Mouse (Mus musculus) left cerebral cortex, postnatal 14 days (tissue): ENCODE measurements around the gene Usp22. TPM values are rescaled to one million over a fixed set of nuclear protein-coding genes. Genes with fewer than 3 reads are reported as not detected.
"Not testable (repeated sequence)": the region's sequence is repeated elsewhere in the genome, so short reads cannot be mapped to it uniquely, and the experiment has no call there.

Experiments used
- DNase-seq, 2 experiments: peaks; one replicate each; pipeline ENCODE4 v3.0.0; 2021 to 2022; ENCODE audit warnings: low spot score in 2 of 2, mixed read lengths in 1 of 2
- intact Hi-C: fragments of 180-260 bp; cut with DNase I; formaldehyde crosslinking; loops from one replicate; pipeline ENCODE4 v1.15.1; 2025
- total RNA-seq, 2 experiments: library from RNA; stranded (reverse); gene quantifications; 2 replicates each; pipeline ENCODE4 v1.2.3; 2021

Usp22 gene
- total RNA-seq, 2 experiments from 2014 or later, result 275 to 287 TPM

DNA sequence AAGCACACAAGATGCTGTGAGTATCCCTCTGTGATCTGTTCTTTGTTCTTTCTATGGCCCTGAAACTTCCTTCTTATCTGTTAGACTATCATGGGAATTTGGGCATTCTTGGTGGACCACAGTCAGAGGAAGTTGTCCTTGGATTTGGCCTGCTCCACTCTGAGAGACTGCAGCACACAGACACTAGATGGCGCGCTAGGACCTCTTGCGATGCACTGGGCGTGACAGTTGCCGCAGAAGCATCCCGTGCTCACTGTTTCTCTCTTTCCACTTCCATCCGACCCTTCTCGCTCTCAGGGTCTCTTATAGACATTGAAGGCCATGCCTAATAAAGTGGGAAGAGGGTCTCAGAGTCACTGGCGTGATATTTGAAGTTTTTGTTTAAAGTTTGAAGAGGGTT lies 18.5 kb upstream of the Usp22 start:
- intact Hi-C loops, result loop anchor here (2.0 to 10.0 kb wide), 3 partner anchors 154 to 311 kb away; partner anchors contain the start of gene B9d1
- DNase-seq, result peak; percentile 83 to 90

DNA sequence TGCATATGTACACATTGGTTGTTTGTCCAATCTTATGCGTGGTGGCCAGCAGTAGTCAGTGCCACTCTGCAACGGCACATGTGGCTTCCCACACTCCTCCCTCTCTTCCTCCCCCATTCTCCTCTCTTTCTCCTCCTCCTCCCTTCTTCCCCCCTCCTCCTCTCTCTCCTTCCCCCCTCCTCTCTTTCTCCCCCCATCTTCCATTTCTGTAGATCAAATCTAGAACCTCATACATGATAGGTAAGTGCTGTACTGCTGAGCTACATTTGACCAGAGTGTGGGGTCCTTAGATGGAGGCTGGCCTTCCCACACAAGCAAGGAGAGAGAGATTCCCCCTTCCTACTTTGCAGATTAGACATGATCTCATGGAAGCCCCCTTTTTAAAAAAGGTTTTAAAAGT lies 17.9 kb upstream of the Usp22 start:
- intact Hi-C loops, result loop anchor here (2.0 to 10.0 kb wide), 3 partner anchors 155 to 312 kb away; partner anchors contain the start of gene B9d1
- DNase-seq, result no peak

DNA sequence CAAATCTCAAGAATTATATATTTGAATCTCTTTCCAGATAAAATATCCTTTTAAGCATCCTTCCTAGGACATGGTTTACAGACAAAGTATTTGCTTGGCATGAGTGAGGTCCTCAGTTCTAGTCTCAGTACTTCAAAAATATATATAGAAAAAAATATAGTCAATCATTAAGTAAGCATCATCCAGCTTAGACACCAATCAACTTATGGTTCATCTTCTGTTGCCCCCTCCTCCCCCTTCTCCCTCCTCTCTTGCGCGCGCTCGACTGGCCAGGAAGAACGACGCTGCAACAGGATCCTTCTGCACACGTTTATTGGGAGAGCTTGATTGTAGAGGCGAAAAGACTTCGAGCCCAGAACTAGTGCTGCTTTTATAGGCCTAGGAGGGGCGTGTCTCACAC lies 17.3 kb upstream of the Usp22 start:
- intact Hi-C loops, result loop anchor here (2.0 to 10.0 kb wide), 3 partner anchors 155 to 313 kb away; partner anchors contain the start of gene B9d1
- DNase-seq, result not testable (repeated sequence)

DNA sequence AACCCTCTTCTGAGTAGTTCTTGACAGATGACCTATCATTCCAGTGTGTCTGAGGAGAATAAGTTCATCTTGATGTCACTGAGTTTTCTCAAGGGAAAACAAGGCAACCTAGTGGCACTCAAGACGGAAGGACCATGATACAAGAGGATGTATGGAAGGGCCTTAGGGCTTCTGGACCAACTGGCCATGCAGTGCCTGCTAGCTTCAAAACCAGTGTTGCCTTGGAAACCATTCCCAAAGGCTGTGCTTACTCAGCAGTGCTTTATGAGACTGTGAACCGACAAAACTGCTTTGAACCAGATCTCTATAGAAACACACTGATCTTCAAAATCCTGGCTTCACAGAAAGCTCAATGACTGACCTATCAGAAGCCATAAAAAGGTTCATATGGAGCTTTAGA lies 15.9 kb upstream of the Usp22 start:
- intact Hi-C loops, result loop anchor here (5.0 to 10.0 kb wide), 2 partner anchors 157 to 314 kb away; partner anchors contain the start of gene B9d1

DNA sequence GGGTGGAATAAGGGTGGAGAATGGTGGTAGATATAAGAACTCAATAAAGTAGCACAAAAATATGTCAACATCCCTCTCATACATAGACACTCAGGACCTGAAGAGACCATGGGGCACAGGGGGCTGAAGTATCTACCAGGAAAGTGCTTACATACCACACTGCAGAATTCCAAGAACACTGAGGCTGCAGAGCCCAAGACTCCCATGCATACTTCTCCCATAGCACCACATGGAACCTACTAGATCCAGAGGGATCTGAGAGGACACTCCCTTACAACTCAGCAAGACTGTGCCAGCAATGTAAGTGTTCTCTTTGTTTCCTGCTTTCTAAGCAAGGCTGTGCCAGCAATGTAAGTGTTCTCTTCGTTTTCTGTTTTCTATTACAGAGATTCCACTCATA lies 9.0 kb upstream of the Usp22 start:
- intact Hi-C loops, result no loop called here
- DNase-seq, result no peak

More for the DNA sequence above, 15.9 kb upstream of the Usp22 start:
- DNase-seq, result no peak

DNA sequence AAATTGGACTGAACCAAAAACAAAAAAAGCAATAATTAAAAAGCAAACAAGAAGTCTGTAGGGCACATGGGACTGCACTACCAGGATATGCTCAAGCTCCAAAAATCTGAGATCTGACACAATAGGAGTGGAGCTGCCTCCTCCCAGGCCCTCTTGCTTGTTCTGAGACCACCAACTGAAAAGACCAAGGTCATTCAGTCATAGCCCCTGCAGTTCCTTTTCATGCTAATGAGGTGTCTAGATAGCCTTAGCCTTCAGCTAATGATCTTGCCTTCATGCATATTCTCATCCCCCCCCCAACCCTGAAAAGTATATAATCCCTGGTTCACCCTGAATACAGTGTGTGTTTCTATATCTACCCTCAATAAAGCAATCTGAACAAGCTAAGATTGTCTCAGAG lies 6.8 kb upstream of the Usp22 start:
- intact Hi-C loops, result no loop called here

DNA sequence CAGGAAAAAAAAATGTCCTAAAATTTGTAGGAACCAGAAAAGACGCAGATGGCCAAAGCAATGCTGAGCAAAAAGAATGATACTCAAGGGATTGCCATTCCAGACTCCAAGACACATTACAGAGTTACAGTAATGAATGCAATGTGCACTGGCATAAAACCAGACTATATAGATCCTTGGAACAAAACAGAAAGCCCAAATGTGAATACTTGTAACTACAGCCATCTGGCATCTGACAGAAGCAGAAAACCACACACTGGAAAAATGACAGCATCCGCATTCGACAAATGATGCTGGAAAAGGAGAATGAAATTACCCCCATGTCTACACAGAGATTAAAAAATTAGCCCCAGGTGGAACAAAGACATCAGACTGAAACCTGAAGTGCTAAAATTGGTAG lies 5.5 kb upstream of the Usp22 start:
- intact Hi-C loops, result no loop called here
- DNase-seq, result peak; percentile 30 to 65

More for the DNA sequence above, 6.8 kb upstream of the Usp22 start:
- no peak for DNase-seq

DNA sequence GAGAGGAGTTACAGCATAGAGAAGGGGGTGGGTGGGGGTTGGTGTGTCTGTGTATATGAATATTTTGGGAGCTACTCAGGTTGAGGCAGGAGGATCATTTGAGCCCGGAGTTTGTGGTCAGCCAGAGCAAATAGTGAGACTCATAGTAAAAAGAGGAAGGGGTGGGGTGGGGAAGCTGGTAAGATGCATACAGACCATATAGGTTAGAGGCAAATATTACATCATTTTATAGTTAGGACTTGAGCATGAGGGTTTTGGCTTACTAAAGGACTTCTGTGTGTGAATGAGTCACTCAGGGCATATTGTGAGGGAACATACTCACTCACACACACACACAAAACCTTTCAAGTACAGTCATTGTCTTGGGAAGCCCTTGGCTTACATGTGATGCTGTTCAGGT lies 1.5 kb upstream of the Usp22 start:
- intact Hi-C loops, result no loop called here
- DNase-seq, result no peak

DNA sequence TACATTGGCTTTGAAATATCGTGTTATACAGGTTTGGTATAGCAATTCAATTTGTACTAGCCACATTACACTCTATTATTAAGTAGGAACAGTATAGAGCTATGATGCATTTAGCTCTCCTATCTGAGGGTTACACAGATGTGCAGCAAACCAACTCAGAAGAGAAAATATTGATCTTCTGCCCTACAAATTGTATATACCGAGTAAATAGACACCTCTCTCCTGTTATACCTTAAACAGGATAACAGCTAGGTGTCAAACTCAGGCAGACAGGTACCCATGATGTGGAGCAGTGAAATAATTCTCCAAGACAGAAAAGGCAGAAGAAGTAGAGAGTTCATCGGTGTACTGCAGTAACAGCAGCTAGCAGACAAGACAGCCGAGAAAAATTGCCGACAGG lies 923 bp upstream of the Usp22 start:
- intact Hi-C loops, result no loop called here
- DNase-seq, result no peak

DNA sequence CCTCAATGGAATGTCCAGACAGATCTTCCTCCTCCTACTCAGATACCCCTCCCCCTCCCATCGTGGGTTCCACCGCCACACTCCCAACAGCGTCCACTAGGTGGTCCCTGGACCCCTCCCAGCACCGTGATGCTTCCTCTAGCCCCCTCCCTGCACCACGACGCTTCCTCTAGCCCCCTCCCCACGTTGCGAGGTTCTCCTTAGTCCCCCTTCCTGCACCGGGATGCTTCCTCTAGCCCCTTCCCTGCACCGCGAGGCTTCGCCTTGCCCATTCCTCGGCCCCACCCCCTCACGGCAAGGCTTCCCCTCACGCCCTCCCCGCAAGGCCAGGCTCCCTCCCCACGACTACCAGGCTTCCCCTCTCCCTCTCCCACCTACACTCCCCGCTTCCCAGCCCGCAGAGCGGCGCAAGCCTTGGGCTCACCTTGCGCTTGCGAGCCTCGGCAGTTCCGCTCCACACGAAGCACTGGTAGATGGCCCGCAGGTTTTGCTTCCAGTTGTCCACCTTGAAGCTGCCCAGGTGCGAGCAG lies 499 bp downstream of the Usp22 start:
- intact Hi-C loops, result no loop called here
- peak; percentile 39 to 72 for DNase-seq

DNA sequence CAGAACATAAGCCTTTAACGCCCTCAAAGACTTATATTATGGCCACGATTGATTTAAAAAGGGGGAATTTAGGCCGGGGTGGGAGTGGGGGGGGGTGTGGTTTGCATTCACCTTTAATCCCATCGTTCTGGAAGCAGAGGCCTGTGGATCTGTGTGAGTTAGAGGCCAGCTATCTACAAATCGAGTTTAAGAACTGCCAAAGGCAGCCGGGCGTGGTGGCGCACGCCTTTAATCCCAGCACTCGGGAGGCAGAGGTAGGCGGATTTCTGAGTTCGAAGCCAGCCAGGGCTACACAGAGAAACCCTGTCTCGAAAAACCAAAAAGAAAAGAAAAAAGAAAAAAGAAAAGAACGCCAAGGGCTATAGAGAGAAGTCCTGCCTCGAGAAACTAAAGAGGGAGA lies 1.4 kb downstream of the Usp22 start:
- intact Hi-C loops, DNase-seq: not testable (repeated sequence)

DNA sequence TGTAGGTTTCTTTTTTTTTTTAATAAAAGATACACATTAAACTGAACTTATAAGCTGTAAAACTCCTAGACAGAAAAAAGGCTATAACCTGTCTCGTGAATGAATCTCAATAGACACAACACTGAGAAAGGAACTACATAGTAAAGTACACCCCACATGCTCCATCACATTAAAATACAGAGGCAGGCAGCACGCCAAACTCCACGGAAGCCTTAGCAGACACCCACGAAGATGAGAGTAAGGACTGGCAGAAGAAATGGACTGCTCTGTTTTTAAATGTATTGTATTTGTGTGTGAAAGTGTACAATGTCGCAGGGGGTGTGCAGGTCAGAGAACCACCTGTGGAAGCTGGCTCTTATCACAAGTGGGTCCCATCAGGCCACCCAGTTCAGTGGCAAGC lies 4.7 kb downstream of the Usp22 start:
- intact Hi-C loops, result no loop called here
- peak in 1 of 2 experiments; percentile 31 for DNase-seq

DNA sequence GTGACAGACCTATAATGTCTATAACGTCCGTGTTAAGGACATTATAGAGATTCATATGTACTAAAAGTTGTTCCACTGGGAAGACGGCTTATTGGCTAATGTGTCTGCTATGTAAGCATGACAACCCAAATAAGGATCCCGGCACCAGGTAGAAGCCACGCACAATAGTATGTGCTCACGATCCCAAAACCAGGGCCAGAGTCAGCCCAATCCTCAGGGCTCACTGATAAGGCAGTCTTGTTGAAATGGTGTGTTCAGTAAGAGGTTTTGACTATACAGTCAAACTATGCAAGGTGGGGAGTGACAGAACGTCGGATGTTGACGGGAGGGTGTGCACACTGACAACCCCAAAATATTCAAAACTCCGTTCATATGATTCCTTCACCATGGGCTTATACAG lies 10.0 kb downstream of the Usp22 start:
- intact Hi-C loops, result no loop called here
- DNase-seq, result no peak

DNA sequence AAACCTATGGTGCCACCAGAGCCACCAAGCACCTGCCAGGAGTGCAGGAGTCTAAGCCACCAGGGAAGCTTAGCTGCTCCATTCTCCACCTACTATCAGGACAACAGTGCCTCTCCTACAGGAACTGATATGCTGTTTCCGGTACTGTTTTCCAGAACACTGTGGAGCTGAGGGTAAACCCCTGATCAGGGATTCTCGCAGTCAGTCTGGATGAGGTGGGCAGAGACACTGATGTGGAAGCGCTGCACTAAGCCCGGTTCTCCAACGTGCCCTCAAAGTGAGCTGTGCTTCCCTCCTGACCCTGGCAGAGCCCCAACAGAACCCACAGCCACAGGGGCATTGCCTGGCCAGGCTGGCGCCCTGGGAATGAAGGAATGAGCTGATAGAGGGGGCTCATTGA lies 10.5 kb downstream of the Usp22 start:
- intact Hi-C loops, result no loop called here
- DNase-seq, result no peak

DNA sequence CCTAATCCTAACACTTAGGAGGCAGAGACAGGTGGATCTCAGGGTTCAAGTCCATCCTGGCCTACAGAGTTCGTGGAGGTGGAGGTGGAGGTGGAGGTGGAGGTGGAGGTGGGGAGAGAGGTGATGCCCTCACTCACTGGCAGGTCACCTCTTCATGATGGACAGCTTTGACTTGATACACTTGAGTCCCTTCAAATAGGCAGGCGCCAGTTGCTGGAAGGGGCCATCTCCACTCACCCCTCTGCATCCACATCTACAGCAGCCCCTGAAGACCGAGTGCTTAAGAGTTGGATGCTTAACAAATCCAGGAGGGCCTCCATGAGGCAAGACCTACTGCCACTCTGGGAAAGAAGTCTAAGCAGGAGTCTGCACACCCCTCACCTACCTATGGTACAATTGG lies 11.5 kb downstream of the Usp22 start:
- no peak for DNase-seq
- intact Hi-C loops, result no loop called here

DNA sequence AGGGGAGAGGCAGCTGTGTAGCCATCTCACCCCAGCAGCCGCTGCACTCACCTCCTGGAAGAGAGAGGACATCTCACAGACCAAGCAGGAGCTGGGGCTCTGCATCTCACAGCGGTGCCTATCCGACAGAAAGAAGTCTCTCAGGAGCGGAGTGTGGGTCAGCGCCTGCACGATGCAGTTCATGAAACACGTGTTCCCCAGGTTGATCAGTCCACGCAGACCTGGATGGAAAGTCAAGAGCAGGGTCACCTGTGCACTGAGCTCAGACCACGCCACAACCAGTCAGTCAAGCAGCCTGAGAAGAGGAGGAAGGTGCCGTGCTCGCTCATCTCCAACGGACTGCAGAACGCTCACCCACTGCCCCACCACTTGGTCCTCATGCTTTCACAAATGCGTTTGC lies 12.1 kb downstream of the Usp22 start:
- intact Hi-C loops, result no loop called here
- no peak for DNase-seq

DNA sequence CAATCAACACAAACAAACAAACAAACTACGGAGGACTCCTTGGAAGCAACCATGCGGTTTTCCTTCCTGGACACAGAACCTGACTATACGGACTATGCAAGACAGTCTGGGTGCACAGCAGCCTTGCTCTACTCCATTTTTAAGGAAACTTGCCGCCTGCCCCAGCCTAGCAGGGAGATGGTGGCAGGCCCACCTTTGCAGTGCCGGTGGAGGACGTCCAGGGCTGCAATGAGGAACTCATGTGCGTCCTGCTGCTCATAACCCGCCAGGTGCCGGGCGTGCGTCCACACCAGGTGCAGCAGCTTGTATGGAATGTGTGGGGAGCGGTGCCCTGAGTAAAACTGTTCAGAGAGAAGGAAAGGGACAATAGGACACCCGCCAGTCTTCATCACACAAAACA lies 13.7 kb downstream of the Usp22 start:
- no peak for DNase-seq
- intact Hi-C loops, result no loop called here

DNA sequence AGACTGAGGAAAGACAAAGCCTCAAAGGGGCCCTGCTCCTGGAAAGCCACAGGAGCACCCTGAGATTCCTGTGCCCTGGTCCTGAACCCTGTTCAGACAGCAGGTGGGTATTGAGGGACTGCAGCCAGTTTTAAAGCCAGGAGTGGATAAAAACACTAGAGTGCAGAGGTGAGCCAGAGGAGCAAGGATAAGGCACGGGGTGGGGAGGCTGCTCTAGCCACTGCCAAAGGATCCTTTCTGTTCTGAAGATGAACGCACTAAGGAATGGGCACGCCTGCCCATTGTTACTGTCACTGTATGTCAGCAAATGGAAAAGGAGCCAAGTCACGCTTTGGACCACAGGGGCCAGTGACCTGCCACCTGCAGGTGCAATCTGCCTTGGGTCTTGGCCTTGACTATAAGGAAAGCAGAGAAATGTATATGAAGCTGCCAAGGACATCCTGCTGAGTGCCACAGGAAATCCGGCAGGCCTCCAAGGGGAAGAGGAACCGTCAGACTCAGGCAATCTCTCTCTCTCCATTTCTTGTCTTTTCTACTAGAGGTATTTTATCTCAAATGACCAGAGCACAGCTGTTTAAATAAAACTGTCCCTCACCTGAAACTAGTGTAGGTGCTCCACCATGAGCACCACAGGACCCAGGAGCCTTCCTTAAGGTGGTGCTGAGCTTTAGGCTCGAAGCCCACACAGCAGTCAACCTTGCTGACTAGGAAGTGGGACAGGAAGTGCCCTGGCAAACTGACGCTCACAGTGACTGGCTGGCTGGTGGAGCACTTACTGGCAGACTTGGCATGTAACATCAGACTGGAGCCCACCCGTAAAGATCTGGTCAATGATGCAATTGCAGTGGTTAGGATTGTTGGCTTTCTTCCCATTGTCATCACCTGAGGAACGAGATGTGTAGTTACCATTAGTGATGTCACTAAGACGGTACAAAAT lies 14.8 kb downstream of the Usp22 start:
- DNase-seq, result no peak
- intact Hi-C loops, result loop anchor here (5.0 kb wide), 1 partner anchor 53 kb away; no protein-coding TSS in a partner anchor

DNA sequence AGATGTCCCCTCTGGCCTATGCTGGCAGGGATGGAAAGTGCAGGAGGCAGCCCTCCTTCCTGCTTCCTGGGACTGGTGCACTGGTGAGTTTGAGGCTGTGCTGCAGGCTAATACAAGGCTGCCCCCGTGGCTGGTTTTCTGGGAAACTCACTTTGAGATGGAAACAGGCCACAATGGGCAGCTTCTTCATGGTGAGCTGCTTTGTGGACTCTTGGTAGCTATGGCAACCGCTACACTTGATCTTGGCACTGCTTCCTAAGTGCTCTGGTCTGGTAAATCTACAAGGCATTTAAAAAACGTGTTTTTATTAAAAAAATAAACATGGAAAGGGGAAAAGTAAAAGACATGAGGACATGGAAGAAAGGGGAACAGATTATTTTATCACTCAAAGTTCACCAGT lies 16.7 kb downstream of the Usp22 start:
- no peak for DNase-seq
- intact Hi-C loops, result loop anchor here (5.0 kb wide), 1 partner anchor 51 kb away; no protein-coding TSS in a partner anchor

DNA sequence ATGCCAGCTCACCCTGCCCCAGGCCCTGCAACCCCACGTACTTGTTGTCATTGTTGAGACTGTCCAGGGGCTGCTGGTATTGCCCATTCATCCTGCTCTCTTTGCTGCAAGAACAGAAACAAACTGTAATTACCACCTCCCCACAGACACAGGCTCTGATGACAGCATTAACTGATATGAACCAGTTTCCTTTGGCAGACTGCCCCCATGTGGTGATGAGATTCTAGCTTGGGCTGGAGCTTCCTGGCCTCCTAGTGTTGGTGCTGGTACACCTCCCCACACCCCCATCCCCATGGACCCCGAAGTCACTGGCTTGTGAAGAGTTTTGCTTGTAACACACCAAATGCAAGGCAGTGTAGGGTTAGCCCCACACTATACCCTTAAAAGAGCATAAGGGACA lies 19.1 kb downstream of the Usp22 start:
- intact Hi-C loops, result loop anchor here (5.0 kb wide), 1 partner anchor 48 kb away; no protein-coding TSS in a partner anchor

More for the DNA sequence above, 19.1 kb downstream of the Usp22 start:
- DNase-seq, result peak; percentile 67 to 72
